Mouse (Mus musculus) adrenal gland, postnatal 36 days (tissue): ENCODE results near the gene Cfap65. TPM values are rescaled to one million over a fixed set of nuclear protein-coding genes. Genes with fewer than 3 reads are reported as not detected.

Experiments
- DNase-seq, 2 experiments: peaks; one replicate each; pipeline ENCODE4 v3.0.0; 2021; ENCODE audit warnings: mixed read lengths in 1 of 2
- microRNA-seq: library from miRNA; unstranded; fragments of <30 nt; microRNA quantifications from one replicate; pipeline ENCODE4 v1.2.0, GENCODE M21; 2021
- total RNA-seq, 2 experiments: library from RNA; stranded (reverse); gene quantifications; 2 replicates each; pipeline ENCODE4 v1.2.3; 2021

Cfap65 gene
- total RNA-seq, 2 experiments from 2014 or later = not detected

DNA sequence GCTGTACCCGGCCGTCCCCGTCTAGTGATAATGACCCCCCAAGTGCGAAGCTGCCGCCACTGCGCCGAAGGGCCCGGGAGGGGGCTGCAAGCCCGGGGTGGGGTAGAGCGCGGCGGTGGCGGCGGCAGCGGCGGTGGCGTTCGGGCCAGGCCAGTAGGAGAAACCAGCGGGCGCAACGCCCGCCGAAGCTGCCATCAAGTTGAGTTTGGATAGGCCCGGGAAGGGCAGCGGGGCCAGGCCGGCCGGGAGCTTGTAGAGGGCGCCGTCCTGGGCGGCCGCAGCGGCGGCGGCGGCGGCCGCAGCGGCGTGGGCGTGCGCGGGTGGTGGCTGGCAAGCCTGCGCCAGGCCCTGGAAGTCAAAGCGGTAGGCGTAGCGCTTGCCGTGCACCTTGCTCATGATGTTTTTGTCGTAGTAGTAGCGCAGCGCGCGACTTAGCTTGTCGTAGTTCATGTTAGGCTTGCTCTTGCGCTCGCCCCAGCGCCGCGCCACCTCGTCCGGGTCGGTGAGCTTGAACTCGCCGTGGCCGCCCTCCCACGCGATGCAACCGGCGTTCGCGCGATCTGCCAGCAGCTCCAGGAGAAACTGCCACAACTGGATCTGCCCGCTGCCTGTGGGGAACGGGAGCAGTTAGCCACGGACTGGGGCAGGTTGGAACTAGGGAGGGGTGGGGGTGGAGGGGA is 53.2 kb downstream of the Cfap65 start:
- peak; percentile 29 to 31 for DNase-seq

DNA sequence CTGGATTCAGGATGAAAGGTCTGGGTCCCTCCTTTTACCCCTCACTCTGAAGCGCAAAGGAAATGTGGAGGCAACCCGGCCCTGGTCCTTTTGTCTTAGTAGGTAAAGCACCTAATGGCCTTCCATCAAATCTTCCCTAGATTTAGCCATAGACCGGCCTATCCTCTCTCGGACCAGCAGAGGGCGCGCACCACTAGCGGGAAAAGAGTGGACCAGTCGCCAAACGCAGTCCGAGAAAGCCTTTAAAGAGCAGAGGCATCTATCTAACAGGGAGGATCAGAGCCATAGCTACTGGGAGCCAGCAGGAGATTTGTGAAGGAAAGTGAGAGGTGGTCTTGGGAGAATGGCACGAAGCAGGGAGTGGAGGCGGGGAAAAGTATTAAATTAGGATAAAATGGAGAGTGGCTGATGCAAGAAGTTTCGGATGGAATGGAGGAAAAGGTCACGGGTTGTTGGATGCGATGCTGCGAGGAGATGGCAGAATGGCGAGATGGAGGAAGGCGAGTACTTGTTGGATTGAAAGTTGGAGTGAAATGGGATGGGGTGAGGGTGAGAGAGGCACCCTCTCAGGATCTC is 54.5 kb downstream of the Cfap65 start:
- DNase-seq = peak; percentile 76 to 83

DNA sequence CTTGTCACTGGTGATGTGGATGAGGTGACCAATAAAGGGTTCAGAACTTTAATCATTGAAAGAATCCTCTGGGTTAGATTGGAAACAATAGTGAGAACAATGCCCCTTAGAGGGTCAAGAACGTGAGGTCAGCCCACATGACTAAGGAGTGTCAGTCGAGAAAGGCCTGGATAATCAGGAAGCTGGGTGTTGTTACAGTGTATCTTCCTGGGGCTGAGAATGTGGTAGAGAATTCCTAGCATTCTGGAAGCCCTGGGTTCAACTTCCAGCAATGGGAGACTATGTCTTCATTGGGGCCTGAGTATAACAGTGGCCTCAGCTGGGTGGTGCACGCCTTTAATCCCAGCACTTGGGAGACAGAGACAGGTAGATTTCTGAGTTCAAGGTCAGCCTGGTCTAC is 58.2 kb downstream of the Cfap65 start:
- DNase-seq = no peak

DNA sequence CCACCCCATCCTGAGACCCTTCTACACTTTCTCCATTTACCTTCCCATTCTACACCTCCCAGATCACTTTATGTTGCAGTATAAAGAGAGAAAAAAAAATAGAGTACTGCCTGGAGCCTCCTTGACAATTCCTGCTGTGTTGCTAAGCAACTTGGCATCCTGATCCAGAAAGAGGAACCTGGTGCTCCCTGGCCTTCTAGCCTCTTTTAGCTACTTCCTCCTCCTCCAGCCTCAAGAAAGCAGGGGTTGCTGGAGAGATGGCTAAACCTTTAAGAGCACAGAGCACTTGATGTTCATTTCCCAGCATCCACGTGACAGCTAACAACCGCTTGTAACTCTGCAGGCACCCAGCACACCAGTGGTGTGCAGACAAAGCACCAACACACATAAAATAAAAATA is 63.2 kb downstream of the Cfap65 start:
- no peak for DNase-seq

DNA sequence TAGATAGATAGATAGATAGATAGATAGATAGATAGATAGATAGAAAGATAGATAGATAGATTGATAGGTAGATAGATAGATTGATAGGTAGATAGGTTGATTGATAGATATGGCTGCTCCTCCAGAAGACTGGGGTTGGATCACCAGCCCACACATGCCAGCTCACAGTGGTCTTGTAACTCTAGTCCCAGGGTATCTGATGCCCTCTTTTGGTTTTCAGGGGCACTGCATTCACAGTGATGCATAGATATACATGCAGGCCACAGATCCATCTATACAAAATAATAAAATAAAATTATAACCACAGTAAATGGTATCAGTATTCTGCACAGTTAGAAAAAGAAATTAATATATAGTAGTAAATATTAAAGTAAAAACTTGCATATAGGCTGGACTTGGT is 73.6 kb downstream of the Cfap65 start:
- DNase-seq = no peak

DNA sequence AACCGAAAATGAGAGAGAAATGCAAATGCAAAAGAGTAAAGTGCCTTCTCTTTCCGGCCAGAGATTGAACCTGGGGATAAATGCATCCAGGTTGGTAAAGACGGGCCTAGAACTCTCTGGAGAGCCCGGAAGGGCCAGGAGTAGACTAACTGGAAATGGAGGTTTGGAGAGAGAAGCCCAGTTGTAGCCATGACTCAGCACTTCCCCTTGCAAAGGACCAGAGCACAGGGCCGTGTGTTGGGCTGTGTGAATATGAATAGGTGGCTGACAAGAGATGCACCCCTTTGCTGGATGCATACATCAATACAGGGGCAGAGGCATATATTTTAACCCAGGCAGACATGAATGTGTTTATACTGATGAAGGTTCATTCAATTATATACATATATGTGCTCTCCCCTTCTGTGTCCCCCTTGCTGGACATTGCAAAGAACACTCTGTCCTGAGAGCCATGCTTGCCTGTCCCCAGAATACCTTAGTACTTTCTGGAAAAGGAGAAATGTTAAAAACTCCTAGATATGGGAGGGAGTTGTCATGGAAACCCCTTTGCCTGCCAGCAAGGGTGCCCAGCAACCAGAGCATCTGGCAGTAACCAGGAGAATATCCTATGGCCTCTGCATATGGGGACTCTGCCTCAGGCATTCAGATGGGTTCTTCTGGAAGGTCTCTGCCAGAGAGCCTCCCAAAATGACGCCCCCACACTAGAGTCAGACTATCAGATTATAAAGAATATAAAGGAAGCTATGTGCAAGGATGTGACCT is 76.0 kb downstream of the Cfap65 start:
- no peak for DNase-seq

DNA sequence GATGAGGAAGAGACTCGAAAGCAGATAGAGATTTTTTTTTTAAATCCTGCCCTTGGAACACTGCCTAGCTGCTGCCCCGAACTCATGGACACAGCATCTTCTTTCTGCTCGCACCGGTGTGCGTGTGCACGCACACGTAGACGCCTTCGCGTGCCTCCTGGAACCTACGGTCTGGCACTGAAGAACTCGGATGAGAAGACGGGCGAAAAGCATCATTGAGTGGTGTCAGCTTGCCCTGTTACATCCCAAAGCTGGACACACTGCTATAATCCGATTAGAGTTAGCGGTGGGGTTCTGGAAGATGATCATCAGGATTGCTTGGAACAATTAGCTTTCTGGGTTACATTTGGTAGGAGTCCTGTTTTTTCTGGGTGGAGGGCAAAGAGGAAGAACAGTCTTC is 76.6 kb downstream of the Cfap65 start:
- no peak for DNase-seq

DNA sequence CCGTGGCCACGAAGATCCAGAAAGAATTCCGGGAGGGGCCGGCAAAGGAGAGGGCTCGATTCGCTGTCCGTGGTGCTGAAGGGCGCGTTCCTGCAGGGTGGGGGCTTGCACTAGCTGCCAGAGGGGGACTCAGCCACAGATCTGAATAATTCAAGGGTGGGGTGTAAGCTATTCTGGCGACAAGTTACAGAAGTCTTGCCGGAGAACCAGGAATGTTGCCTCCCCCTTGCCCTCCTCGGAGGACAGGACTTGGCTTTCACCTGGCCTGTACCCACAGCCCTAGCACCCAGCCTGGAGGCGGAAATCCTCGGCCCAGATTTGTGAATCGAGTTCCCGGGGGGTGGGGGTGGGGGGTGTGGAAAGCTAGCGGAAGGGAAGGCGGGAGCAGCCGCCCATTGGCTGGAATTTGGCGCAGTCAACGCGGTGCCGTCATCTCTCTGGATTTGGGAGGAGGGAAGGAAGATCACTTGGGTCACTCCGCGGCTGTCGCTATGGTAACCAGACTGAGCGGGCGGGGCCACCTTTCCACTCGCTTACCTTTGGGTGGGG is 77.2 kb downstream of the Cfap65 start:
- DNase-seq = peak; percentile 82 to 83

DNA sequence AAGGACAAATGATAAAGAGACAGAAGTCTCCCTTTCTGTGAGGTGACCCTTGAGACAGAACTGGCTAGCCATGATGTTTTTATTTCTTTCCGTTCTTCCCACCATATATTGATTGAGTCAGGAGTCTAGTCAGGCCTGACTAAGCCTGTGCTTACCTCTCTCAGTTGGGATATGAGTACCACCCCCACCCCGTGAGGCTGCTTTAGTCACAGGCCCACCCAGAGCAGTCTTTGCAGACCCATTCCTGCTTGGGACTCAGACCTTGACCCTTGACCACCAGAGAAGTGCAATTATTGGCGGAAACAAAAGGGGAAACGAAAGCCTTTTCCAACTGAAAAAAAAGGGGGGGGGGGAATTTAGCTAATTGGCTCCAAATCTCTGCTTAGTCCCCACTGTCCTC is 77.7 kb downstream of the Cfap65 start:
- no peak for DNase-seq

DNA sequence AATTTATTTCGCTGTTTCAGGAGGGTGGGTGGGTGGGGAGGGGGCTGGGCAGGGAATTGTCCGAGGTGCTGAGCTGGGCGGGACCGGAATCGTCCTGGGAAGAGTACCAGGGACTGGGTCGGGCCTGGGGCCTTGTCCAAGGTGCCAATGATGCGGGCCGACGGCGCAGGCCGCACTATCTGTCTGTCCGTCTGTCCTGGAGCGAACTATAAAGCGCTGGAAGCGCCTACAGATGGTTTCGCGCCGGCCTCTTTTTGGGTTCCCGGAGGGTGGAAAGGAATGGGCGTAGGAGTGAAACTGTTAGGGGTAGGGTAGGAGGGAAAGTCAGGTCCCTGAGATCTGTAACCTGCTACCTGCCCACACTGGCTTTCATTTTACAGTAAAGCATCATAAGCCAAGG is 78.2 kb downstream of the Cfap65 start:
- no peak for DNase-seq

DNA sequence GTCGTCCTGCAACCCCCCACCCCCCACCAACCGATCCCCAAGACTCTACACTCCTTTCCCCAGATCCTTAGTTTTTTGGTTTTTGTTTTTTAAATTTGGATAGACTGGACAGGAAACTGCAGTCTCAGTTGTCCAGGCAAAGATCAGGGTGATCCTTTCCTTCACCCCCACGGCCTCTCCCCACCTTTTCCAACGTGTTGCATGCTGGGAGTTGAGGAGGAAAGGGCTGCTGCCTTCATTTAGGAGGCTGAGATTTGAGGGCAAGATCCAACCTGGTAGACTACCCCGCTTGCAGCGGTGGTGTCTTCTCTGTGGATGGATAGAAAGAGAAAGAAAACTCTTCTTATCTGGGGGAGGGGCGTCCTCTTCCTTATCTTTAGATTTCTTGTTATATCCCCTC is 78.6 kb downstream of the Cfap65 start:
- no peak for DNase-seq

DNA sequence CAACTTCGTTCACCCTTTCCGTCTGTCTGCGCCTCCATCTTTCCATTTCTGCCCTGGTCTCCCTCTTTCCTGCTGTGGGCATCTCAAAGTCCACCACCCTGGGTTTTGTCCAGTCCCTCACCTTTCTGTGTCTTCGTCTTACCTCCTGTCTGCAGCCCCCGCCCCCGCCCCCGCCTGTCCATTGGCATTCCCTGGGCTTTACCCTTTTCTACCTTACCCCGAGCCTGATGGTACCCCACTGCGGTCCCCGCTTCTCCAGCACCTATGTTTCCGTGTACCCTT is 79.0 kb downstream of the Cfap65 start:
- no peak for DNase-seq

DNA sequence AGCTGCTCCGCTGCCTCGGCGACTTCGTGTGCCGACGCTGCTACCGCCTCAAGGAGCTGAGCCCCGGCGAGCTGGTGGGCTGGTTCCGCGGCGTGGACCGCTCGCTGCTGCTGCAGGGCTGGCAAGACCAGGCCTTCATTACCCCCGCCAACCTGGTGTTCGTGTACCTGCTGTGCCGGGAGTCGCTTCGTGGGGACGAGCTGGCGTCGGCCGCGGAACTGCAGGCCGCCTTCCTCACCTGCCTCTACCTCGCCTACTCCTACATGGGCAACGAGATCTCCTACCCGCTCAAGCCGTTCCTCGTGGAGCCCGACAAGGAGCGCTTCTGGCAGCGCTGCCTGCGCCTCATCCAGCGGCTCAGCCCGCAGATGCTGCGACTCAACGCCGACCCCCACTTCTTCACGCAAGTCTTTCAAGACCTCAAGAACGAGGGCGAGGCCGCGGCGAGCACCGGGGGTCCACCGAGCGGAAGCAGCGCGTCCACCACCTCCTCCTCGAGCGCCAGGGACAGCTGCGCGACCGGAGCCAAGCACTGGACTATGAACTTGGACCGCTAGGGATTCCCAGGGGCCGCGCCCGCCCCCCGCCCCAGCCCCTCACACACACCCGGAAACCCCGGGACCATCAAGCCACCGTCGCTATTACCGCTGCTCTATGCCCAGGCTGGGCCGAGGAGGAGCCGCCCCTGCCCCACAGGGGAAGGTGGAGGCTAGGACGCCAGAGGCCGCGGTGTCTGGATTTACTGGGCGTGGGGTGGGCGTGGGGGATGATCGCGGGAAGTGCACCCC is 79.6 kb downstream of the Cfap65 start:
- peak in 1 of 2 experiments; percentile 7 for DNase-seq

DNA sequence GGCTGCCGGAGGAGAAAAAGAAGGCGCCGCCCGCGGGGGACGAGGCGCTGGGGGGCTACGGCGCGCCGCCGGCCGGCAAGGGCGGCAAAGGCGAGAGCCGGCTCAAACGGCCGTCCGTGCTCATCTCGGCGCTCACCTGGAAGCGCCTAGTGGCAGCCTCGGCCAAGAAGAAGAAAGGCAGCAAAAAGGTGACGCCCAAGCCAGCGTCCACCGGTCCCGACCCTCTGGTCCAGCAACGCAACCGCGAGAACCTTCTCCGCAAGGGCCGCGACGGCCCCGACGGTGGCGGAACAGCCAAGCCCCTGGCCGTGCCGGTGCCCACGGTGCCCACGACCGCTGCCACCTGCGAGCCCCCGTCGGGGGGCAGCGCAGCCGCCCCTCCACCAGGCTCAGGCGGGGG is 80.2 kb downstream of the Cfap65 start:
- DNase-seq = peak in 1 of 2 experiments; percentile 8

DNA sequence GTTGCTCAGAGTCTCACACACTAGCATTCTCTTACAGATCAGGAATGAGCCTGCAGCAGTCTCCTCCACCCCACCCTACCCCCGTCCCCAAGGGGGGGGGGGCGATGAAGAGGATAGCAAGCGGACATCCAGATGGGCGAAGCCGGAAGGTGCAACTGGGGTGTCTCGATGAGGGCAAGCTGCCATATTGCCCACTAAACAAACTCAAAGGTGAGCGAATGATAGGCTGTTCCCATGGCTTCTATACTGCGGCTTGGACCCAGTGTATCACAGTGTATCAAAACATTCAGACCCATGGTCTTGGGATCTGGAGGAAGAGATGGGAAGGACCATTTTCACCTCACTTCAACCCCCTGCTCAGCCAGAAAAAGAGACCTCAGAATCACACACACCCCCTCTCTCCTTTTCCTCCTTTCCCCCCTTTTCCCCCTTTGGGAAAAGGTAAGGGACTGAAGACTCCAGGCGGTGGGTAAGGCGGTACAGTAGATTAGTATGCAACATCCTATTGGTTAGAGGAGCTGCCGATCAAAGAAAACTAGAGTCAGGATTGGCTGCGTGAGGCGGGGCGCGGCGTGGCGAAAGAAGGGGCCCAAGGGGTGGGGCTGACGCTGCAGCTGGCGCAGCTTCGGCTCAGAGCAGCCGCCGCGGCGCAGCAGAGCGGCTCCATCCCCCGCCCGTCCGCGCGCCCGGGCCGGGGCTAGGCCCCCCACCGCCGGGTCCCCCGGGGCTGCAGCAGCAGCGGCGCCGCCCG is 80.9 kb downstream of the Cfap65 start, which contains the start of gene Cdk5r2:
TSS of gene Cdk5r2 (plus strand) at position 629 of the 751 bp plus-strand sequence.
- DNase-seq = peak; percentile 85 to 89

Small RNA genes lying within 50 kb of the gene (microRNA-seq; reads per million reads assigned to microRNA genes)
- gene Mir375 = 38,842 reads per million, percentile 98 among the genes with 10 or more reads in this experiment

Other genes starting within 250 kb of the Cfap65 start
- gene Cyp27a1, start 222.0 kb downstream of the Cfap65 start, total RNA-seq = 10 to 100 TPM; 11.4 to 14.9 TPM
- under 1 TPM in 1 of 2 experiments, not detected in 1; 0.23 TPM for gene Prkag3, start 186.4 kb downstream of the Cfap65 start, total RNA-seq
- 1 to 10 TPM; 3.9 to 4.3 TPM for gene Wnt6, start 163.7 kb downstream of the Cfap65 start, total RNA-seq
- under 1 TPM; 0.36 to 0.43 TPM for gene Wnt10a, start 144.1 kb downstream of the Cfap65 start, total RNA-seq
- gene Cdk5r2, start 80.7 kb downstream of the Cfap65 start, total RNA-seq = 1 to 10 TPM; 2.8 to 3.5 TPM
- 1 to 10 TPM in 1 of 2 experiments, under 1 TPM in 1; 0.93 to 1.1 TPM for gene Fev, start 50.2 kb downstream of the Cfap65 start, total RNA-seq
- gene Cryba2, start 42.5 kb downstream of the Cfap65 start, total RNA-seq = under 1 TPM in 1 of 2 experiments, not detected in 1; 0.56 TPM
- not detected for gene Ihh, start 16.1 kb upstream of the Cfap65 start, total RNA-seq
- gene Nhej1, start 189.6 kb upstream of the Cfap65 start, total RNA-seq = 1 to 10 TPM; 7.1 to 7.9 TPM
- gene Slc23a3, start 198.3 kb upstream of the Cfap65 start, total RNA-seq = under 1 TPM; 0.16 to 0.46 TPM
- gene Cnppd1, start 207.1 kb upstream of the Cfap65 start, total RNA-seq = 10 to 100 TPM; 38.0 TPM
- 10 to 100 TPM; 81.4 to 95.7 TPM for gene Retreg2, start 207.2 kb upstream of the Cfap65 start, total RNA-seq
- gene Zfand2b, start 233.0 kb upstream of the Cfap65 start, total RNA-seq = 10 to 100 TPM; 30.2 to 35.1 TPM
- 10 to 100 TPM; 24.9 to 33.9 TPM for gene Abcb6, start 244.8 kb upstream of the Cfap65 start, total RNA-seq